Mouse (Mus musculus) erythroblast, embryonic 14.5 days (primary cell): ENCODE data around the gene Rab5c. TPM values are rescaled to one million over a fixed set of nuclear protein-coding genes. Genes with fewer than 3 reads are reported as not detected.

Source experiments
- H3K27me3 ChIP-seq: 2 replicates; pipeline ENCODE4 v1.6.1; 2012; ENCODE audit warnings: inconsistent platforms; ENCODE audit not compliant: control insufficient read depth
- H3K36me3 ChIP-seq: 2 replicates; pipeline ENCODE4 v1.6.1; 2012; ENCODE audit warnings: mild to moderate bottlenecking, inconsistent platforms; ENCODE audit not compliant: control insufficient read depth
- H3K4me1 ChIP-seq: 2 replicates; pipeline ENCODE4 v1.6.1; 2012; ENCODE audit warnings: inconsistent platforms; ENCODE audit not compliant: control insufficient read depth
- H3K4me3 ChIP-seq: replicated peaks from 2 replicates; pipeline ENCODE3; 2012; ENCODE audit warnings: moderate library complexity, mild to moderate bottlenecking, inconsistent platforms
- H3K9me3 ChIP-seq: 2 replicates; pipeline ENCODE4 v1.6.1; 2012; ENCODE audit warnings: low read length, inconsistent platforms, mixed read lengths; ENCODE audit not compliant: control insufficient read depth
- GATA1 ChIP-seq: IDR thresholded peaks from 2 replicates; pipeline ENCODE4 v1.6.1; 2012; ENCODE audit warnings: low read length, inconsistent platforms, mixed read lengths
- TAL1 ChIP-seq: IDR thresholded peaks from 3 replicates; pipeline ENCODE4 v1.6.1; 2012; ENCODE audit warnings: low read length, inconsistent platforms, mixed read lengths
- polyA plus RNA-seq: library from polyadenylated mRNA; stranded (reverse); fragments of >175 nt; gene quantifications from 2 replicates; pipeline ENCODE4 v1.2.3, GENCODE M21; 2012

Gene Rab5c
- polyA plus RNA-seq, 1 experiment: 82.1 TPM

DNA sequence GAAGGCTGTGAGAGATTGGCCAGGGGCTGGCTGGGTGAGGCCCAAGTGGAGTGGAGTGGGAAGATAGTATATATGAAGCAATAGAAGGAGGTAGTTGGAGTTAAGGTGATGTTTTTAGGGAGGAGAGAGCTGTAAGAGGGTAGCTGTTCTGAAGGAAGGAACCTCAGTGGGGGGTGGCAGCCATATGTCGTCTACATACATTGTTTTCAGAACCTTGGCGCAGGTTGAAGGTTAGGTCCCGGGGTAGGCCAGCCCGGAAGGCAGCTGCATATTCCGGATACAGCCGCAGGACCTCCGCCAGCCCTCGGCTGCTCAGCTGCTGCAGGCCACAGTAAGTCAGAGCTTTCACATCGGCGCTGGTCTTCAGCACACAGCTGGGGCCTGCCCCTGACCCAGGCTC, 8.5 kb upstream of the Rab5c start:
- TF ChIP-seq TAL1 (no peak), GATA1 (no peak)
- no peaks in the 10 kb centered on the region for H3K36me3 ChIP-seq
- H3K27me3 ChIP-seq: peaks cover 27% of the 10 kb centered on the region
- peaks cover 16% of the 10 kb centered on the region for H3K4me1 ChIP-seq
- no peak overlapping the region for H3K4me3 ChIP-seq
- H3K9me3 ChIP-seq: no peaks in the 10 kb centered on the region; the same call in 1 of the 2 replicates

DNA sequence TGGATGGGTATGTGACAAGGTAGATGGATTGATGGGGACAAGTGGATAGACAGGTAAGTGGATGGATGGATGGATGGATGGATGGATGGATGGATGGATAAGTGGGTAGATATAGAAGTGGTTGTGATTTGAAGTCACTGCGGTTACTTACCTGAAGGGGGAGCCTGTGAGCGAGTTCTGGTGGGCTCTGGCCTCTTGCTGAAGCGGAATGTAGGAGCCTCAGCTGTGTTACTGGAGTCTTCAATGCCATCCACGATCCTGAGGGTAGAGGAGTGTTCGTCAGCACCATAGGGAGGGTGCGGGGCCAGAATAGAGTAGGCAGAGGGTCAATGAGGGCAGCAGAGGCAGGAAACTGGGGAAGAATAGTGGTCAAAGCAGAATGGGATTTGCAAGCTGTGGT, 7.1 kb upstream of the Rab5c start:
- peaks cover 22% of the 10 kb centered on the region for H3K27me3 ChIP-seq
- TF ChIP-seq TAL1 (no peak), GATA1 (no peak)
- H3K4me3 ChIP-seq: no peak overlapping the region
- no peaks in the 10 kb centered on the region for H3K36me3 ChIP-seq
- H3K9me3 ChIP-seq: no peaks in the 10 kb centered on the region
- H3K4me1 ChIP-seq: peaks cover 28% of the 10 kb centered on the region

DNA sequence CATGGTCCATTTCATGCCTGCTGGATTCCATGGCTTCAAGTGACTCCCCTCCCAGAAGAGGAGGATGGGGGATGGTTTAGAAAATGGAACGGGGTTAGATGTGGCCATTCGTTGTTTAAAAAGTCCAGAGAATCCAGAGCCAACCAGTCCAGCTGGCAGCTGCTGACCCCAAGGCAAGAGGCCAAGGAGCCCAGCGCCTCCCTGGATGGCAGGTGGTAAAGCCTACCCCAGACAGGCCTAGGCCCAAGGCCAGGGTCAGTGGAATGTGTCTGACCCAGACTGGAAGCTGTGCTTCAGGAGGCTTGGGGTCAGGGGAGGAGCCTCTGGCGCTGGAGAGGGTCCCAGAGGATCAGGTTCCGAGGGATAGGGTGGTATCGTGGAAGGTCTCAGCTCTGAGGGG, 3.3 kb upstream of the Rab5c start:
- TF ChIP-seq GATA1: no peak
- no peak for TF ChIP-seq TAL1
- H3K9me3 ChIP-seq: no peaks in the 10 kb centered on the region
- H3K4me1 ChIP-seq: peaks cover 47% of the 10 kb centered on the region
- peaks cover 3% of the 10 kb centered on the region for H3K27me3 ChIP-seq
- H3K36me3 ChIP-seq: peaks cover 6% of the 10 kb centered on the region; the same call in 1 of the 2 replicates
- no peak overlapping the region for H3K4me3 ChIP-seq

DNA sequence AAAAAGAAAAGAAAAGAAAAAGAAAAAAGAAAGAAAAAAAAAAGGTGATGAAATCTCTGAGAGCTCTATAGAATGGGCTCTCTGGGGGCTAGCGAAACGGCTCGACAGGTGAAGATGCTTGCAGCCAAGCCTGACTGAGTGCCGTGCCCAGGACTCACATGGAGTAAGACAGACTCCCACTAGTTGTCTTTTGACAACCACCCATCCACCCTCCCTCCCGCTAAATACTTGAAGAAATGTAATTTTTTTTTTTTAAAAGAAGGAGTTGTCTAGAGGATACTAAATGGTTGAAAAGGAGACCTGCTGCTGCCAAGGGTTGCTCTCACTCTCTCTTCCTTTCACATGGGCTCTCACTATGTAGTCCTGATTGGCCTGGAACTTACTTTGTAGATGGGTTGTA, 734 bp upstream of the Rab5c start:
- H3K36me3 ChIP-seq: peaks cover 30% of the 10 kb centered on the region
- no peaks in the 10 kb centered on the region for H3K27me3 ChIP-seq
- peak overlapping the region; percentile 100 for H3K4me3 ChIP-seq
- H3K4me1 ChIP-seq: peaks cover 67% of the 10 kb centered on the region
- H3K9me3 ChIP-seq: no peaks in the 10 kb centered on the region
- TF ChIP-seq GATA1: no peak

DNA sequence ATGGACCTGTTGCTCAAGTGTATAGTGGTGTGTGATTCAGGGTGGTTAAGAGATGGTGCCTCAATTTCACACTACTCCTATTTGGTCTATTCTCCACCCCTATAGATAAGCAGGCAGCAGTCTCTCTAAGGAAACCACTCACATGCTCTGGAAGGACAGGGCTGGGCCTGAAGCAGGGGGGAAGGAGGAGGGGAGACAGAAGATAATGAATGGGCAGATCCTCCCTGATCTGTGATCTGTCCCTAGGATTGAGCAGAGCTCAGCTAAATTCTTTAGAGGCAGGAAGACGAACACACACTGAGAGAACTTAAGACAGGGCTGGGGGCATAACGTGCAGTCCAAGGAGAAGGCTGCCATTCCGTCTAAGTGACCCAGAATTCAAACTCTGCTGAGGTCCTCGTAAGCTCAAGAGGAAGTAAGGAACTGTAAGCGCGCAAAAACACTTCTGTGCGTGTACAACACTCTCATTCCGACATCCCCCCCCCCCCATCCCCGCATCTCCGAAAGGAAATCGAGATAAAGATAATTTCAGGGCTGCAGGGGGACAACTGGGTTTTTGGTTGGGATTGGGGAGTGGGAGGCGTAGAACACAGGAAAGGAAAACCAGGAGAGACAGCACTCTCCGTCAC, 796 bp downstream of the Rab5c start:
- peak overlapping the region; percentile 100 for H3K4me3 ChIP-seq
- TF ChIP-seq GATA1 (peak; percentile 80), TAL1 (no peak)
- no peaks in the 10 kb centered on the region for H3K27me3 ChIP-seq
- peaks cover 76% of the 10 kb centered on the region for H3K4me1 ChIP-seq
- peaks cover 45% of the 10 kb centered on the region for H3K36me3 ChIP-seq
- no peaks in the 10 kb centered on the region for H3K9me3 ChIP-seq

DNA sequence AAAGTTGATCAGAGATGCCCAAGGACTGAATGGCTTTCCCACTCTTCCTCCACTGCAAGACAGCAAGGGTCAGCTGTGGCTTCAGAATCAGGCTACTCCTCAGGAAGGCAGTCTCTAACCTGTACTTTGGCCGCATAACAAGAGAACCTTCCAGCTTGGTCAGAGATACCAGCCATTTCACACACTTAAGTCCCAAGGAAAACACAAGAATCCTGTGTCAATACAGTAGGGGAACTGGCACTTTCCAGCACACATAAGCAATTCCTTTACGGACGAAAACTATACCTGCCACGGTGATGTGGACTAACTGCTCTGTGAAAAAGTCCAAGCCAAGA, 1.3 kb downstream of the Rab5c start:
- H3K9me3 ChIP-seq: no peaks in the 10 kb centered on the region
- H3K36me3 ChIP-seq: peaks cover 50% of the 10 kb centered on the region
- no peaks in the 10 kb centered on the region for H3K27me3 ChIP-seq
- H3K4me3 ChIP-seq: peak overlapping the region; percentile 100
- H3K4me1 ChIP-seq: peaks cover 81% of the 10 kb centered on the region
- no peak for TF ChIP-seq GATA1
- no peak for TF ChIP-seq TAL1

DNA sequence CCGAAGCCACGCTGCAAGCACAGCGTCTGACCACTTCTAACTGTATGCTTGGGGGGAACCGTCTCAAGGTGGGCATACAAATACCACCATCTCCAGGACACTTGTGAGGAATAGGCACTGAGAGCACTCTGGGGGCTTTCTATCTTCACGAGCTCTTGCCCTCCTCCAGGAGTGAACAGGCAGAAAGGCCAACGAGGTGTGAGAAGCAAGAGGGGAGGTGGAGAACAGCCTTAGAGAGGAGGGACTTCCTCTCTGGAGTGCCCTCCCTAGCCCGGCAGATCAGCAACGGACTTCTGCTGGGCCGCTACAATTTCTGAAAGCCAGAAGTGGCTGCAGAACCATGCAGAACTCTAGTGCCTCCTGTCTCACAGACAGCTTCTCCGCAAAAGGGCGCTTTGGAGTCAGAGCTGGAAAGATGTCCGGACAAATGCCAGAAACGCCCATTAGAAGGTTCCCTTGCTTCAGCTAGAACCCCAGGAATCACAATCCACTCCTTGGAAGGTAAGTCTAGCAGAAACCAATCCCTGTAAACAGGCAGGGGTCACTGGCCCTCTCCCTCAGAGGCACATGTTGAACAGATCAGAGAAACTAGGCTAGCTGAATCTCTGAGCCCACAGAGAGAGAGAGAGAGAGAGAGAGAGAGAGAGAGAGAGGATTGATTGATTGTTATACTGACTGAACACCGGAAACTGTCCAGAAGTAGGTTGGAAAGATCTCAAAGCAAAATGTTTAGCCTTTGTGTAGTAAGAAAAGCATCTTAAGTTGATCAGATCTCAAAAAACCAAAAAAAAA, 1.9 kb downstream of the Rab5c start:
- no peaks in the 10 kb centered on the region for H3K27me3 ChIP-seq
- H3K36me3 ChIP-seq: peaks cover 56% of the 10 kb centered on the region
- peak overlapping the region; percentile 100 for H3K4me3 ChIP-seq
- peaks cover 80% of the 10 kb centered on the region for H3K4me1 ChIP-seq
- H3K9me3 ChIP-seq: no peaks in the 10 kb centered on the region
- no peak for TF ChIP-seq GATA1
- TF ChIP-seq TAL1: no peak

DNA sequence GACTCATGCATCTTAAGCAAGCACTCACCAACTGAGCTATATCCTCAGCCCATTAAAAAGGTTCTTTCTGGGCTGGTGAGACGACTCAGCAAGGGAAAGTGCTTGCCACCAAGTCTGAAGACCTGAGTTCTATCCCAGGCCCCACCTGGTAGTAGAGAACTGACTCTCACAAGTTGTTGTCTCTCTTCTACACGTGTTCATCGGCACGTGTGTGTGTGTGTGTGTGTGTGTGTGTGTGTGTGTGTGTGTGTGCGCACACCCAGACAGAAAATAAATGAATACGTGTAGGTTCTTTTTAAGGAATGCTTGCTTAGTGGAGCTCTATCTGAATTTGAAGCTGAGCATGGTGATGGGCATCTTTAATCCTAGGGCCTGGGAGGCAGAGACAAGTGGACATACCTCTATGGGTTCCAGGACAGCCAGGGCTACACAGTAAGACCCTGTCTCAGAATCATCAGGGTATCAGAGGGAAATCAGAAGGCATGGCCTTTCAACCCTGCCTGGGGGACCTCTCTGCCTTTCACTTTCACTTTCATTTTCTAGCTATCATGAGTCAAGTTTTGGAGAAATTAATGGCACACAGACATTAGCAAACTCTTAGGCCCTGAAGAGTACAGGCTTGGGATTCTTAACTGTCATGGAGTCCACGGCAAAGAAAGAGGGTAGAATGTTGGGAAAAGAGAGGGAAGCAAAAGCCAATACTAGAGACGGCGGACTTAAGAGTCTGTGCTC, 2.7 kb downstream of the Rab5c start:
- no peaks in the 10 kb centered on the region for H3K9me3 ChIP-seq
- peaks cover 64% of the 10 kb centered on the region for H3K36me3 ChIP-seq
- TF ChIP-seq TAL1 (no peak), GATA1 (no peak)
- H3K4me1 ChIP-seq: peaks cover 83% of the 10 kb centered on the region
- peak overlapping the region; percentile 100 for H3K4me3 ChIP-seq
- H3K27me3 ChIP-seq: no peaks in the 10 kb centered on the region
